Mouse (Mus musculus): Measurements from ENCODE around the gene Neurog1.

Neurog1 gene

DNA sequence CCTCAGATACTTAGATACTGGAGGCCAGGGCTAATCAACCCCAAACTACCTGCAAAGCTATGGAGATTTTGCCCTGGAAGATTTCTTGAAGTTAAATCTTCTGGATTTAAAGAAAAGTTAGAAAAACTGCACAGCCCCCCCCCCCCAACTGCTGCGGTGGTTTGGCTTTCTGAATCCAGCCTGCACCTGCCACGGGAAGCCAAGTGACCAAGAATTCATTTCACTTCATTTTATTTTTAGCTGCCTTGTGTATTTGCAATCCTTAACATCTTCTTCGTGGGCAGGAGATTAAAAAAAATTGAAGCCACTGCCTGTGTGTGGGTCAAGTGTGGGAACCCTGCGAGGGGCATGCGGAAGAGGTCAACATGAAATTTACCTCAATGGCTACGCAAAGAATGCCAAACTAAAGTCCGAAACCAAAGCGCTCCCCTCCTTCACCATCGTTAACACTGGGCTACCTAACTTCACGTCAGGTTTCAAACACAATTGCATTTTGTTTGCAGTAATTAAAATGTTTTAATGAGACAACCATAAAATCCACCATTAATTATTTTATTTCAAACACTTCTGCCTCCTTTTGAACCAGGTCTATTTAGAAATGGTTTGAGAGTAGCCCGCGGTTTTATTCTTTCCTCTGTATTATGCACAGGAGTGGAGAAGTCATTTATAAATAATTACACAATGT is 5.6 kb upstream of the Neurog1 start:
- no peak for DNase-seq

DNA sequence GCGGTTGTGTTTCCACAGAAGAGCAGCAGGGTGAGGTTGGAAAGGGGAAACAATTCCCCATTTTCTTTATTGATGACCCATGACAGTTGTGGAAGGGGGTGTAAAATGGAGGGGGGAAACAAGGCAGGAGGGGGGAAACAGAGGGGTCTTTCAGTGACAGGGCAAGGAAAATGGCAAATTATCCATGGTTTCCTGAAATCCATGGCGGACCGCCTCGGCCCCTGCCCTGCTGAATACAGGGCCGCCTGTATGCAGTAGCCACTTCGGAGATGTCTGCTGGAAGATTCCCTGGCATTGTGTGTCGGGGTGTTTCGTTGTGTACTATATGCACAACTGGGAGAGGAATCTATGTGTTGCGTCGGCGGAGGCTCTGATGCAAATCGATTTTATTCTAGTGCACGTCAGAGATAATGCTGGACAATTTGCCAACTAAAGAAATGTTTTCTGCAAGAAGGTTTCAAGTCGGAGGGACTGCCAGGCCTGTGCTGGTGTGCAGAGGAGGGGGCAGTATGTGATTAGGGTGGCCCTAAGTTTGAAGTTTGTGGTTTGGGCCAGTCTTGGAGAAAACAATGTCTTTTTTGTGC is 4.8 kb upstream of the Neurog1 start:
- DNase-seq, result no peak

DNA sequence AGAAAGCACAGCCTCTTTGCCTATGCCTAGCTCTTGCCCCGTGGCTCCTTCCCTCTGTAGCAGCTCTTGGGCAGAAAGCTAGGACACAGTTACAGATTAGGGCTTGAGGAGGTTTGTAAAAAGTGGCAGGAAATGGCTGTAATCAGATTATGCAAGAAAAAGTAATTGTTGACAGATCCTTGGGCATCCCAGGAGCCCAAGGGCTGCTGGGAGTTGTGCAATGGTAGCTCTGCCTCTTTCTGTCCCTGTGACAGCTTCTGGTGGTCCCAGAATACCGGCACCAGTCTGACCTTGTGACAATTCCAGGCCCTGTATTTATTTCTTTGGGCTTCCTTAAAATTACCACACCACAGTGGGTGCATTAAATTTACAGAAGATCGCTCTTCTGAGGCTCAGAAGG is 1.4 kb upstream of the Neurog1 start:
- DNase-seq, result no peak

DNA sequence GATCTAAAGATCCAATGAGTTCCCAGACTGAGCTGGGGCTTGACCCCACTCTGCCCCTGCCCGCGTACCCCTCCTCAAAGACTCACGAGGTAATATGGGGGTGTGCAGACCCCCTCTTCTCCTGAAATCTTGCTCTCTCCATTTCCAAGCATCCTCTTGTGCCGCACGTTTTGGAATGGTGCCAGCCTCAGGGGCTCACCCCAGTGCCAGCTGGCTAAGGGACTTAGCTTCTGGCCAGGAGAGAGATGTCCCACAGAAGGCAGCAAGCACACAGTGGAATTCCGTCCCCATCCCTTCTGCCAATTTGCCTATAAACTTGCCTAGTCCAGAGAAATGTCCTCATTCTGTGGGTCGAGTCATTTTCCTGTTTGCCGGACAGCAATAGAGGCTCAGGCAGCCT is 820 bp upstream of the Neurog1 start:
- DNase-seq, result no peak

DNA sequence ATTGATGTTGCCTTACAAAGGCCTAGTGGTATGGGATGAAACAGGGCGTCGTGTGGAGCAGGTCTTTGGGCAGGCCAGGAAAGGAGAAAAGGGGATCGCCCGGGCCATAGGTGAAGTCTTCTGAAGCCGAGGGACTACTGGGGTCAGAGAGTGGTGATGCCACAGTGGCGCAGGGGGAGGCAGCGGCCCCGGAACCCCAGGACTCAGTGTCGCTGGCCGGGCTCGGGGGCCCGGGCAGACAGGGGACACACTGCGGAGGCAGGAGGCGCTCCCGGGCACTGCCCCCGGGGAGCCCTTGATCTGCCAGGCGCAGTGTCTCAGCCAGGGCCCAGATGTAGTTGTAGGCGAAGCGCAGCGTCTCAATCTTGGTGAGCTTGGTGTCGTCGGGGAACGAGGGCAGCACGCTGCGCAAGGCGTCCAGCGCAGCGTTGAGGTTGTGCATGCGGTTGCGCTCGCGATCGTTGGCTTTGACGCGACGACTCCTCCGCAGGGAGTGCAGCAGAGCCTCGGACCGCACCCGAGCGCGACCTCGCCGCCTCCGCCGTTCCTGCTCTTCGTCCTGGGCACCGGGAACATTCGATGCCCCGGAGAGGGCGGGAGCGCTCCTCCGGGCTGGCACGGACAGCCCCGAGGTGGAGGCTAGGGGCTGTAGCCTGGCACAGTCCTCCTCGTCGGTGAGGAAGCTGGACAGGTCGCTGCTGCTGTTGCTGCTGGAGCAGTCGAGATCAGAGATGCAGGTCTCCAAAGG is 613 bp downstream of the Neurog1 start:
- DNase-seq, result no peak

DNA sequence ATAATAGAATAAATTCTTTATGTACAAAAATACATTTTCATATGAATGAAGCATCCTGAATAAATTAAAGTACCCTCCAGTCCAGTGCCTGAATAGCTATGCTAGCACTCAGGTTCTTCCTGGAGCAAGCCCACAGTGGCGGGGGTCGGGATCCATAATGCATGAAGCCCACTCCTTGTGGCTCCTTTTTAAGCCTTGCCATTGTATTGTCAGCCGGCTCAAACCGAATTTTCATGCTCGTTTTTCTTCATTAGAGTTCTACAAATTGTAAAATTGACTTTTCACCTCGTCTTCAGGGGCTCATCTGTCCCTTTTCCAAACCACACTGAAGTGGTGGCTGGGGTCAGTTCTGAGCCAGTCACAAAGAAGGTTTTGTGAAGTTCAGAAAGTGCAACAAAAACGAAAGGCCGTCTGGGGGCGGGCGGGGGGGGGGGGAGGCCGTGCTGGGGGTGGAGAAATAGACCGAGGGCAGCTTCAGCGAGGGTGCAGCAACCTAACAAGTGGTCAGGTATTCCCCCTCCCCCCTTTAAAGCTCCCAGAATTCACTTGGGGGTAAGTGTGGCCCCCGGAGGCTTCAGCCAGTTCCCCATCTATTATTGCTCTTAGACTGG is 1.3 kb downstream of the Neurog1 start:
- no peak for DNase-seq

DNA sequence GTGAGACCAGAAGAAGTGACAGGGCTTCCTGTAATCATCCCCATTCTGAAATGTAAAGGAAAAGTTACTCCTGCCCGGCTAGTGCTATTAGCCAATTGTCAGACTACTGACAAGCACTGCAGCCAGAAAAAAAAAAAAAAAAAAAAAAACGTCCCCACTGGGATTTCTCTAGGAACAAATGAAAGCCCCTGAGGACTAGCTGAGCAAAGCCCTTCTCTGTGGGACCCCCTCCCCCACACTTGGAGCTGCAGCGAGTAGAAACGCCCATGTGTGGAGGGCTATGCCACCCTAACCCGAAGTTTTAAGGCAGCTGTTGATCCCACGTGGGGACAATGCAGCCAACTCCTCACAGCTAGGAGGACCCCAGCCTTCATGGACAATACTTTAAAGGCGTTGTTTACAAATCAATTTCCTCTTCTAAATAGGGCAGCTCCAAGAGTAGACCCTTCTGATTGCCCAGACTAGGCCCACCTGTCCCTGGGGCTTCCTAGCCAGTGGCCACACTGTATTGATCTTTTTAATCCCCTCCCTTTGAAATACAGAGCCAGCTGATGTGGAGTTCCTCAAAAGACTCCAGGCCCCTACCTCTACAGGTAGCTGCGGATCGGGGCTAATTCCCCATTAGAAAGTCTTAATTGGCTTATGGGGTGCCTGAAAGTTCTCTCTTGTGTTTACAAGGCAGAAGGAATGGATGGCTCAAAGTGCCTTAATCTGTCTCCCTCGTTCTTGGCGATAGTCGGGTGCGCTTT is 2.2 kb downstream of the Neurog1 start:
- no peak for DNase-seq

DNA sequence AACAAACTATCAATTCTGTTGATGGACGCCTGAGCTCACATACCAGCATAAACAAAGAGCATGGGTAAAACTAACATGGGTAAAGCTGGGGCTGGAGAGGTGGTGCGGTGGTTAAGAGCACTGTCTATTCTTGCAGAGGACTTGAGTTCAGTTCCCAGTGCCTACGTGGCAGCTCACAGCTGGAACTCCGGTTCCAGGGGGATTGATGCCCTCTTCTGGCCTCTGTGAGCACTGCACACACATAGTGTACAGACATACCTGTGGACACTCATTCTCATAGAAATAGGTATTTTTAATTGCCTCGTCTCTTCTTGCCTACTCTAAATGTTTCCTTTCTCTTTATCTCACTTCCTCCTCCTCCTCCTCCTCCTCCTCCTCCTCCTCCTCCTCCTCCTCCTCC is 8.9 kb downstream of the Neurog1 start:
- no peak for DNase-seq

DNA sequence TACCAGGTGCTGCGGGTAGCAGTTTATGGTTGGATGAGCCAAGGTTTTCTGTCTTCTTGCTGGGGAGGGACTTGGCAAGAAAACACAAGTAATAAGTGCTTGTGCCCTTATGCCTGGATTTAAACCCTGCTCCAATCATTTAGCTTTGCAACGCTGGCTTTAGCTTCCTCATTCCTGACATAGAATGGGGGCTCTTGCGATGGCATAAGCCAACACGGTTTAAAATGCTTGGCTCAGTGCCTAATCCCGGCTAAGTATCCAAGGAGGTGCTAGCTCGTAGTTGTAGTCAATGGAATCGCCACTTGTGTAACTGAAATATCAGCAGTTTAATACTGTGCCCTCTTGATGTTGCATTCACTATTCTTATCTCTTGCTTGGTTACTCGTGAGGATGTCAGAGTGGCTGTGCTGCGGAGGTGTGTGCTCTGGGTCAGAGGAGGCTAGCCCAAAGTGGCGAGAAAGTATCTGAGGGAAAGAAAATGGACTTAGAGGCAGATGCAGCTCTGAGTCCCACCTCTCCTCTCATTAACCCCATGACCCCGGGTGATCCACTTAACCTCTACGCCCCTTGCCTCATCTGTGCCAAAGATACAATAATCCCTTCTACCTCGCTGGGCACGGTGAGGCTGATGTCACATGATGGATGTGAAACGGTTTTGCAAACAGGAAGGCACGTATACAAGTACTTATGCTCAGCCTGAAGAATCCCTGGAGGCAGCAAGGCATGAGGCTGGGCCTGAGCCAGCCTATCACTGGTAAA is 11.8 kb downstream of the Neurog1 start:
- DNase-seq, result no peak

DNA sequence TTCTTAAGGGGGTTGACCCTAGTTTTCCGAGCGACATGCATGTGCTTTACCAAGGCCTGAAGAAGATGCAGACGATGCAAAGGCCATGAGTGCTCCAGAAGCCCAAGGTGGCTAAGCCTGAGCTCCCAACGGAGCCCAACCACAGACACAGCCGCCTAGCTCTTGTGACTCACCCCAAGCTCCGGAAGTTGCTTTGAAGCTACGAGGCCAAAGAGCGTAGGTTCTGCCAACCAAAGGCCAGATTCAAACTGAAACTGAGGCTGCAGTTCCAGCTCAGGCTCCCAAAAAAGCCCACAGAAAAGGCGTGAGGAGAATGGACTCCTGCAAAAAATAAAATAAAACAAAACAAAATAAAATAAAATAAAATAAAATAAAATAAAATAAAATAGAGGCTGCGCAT is 14.1 kb downstream of the Neurog1 start:
- DNase-seq, result peak in 1 of 2 experiments; percentile 26

DNA sequence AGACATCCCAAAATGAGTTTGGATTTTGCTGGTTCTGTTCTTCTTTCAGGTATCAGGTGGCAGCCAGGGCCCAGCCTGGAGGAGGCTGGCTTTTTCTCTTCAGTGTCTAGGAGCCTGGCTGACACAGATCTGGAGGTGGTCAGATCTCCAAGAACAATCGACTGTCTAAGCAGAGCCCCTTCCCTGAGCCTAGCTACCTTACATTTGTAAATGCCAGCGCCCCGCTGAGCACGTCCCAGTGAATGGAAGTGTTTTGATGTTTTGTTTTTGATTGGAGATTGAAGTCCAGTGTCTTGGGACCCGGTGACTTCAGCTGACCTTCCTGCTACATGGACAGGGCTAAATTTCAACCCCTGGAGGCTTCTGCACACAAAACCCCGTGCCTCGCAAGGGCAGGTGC is 15.8 kb downstream of the Neurog1 start:
- no peak for DNase-seq

DNA sequence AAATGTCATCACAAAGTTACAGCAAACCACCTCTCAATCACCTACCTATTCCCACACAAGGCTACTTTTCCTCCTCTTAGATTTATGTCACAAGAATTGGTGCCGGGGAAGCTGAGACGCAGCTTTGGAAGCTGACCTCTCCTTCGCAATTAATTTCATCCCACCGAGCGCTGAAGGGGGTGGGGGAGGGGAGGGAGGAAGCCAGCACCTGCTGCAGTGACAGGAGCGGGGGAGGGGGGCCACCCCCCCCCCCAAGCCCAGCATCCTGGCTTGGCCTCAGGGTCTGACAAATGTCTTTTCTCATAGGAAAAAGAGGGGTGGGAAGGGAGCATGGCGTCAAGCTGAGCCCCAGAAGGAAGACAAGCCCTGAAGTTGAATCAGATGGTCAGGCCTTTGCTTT is 23.2 kb downstream of the Neurog1 start:
- DNase-seq, result no peak

DNA sequence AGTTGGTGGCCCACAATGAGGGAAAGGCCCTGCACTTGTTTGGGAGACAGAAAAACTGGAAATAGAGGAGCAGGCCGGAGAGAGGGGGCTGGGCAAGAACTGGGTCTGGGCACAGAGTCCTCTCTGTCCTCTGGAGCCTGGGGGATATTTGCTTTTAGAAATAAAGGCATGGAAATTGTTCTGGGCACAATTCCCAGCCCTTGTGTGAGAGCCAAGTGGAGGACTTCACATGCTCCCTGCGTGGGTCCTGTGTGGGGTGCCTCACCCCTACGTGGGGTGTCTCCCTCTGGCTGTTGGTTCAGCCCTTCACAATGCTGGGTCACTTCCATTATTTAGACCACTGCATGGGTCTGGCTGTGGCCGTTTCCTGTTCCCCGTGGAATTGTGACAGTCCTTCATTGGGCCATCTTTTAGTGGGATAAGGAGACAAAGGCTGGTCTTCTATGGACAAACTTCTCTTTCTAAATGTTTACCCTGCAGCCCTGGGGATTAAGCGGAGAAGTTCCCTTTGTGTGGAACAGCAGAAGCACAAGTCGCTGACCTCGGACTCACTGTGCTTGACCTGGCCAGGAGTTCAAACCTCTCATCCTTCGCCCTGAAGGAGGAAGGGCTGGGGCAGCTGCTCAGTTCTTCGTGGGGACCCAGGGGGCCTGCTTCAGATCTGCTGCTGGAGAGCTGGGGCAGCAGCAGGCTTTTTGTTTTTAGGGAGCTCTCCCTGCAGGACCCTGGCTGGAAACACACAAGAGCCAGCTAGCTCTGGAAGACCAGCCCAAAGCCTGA is 25.6 kb downstream of the Neurog1 start:
- DNase-seq, result no peak

DNA sequence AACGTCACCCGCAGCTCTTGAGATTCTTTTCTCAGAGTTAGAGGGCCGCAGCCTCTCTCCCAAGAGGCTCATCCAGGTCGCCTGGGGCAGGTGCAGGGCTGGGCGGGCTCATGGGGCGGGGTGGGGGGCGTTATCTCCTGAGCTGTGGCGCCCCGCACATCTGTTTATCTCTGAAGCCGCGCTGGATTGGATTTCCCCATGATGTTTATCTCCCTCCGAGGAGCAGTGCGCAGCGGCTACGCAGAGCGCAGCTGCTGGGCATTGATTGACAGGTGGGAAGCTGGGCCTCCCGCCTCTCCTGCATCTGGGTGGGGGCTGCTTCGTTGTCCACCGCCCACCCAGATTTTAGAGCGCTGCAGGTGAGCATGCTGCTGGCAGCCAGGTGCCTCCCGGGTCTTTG is 28.3 kb downstream of the Neurog1 start:
- DNase-seq, result peak in 1 of 2 experiments; percentile 26

DNA sequence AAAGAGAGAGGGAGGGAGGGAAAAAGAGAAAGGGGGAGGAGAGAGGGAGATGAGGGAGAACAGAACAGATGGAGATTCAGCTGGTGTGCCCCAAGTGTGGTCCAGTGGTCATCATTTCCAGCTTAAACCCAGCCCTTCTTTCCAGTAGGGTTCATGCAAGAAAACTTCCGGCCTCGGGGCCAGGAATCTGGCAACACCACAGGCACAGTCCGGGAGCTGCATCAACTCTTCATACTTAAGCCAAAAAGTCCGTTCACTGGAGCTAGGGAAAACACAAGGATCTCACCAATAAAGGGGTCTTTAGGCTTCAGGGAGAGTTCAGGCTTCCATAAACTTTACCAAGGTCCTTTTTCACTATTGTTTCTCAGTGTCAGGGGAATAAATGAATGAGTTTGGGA is 29.1 kb downstream of the Neurog1 start:
- DNase-seq, result no peak

DNA sequence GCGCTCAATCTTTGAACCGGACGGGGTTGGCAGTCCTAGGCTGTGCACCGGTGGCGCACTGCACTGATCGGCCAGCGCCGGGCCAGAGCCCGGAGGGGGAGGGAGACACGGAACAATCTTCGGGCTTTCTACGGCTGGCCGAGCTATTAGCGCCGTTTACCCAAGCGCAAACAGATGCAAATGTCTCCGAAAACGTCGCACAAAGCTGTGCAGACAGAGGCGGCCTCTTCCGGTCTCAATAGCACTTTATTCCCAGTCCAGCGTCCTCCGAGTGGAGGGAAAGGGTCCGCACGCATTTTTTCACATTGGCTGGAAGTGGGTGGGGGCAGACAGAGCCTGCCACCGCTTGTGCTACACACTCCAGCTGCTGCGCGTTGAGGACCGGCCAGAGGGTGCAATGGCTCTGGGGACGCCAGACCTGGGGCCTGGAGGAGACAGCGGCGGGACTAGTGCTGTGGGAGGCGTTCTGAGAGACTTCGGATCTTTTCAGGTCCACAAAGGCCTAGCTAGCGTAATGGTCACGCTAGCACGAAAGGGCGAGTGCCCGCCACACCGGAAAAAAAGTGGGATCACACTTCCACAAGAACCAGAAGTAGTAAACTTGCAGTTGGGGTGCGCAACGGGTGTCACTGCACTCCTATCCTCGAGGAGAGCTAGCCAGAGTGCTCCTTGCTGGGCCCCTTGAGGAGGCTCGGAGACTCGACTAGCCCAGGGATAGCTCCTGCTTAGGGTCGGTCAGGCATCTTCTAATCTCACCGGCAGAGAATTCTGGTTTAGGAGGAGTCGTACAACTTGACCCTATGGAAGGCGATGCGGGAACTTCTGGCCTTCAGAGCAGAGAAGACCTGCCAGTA is 29.7 kb downstream of the Neurog1 start:
- no peak for DNase-seq

DNA sequence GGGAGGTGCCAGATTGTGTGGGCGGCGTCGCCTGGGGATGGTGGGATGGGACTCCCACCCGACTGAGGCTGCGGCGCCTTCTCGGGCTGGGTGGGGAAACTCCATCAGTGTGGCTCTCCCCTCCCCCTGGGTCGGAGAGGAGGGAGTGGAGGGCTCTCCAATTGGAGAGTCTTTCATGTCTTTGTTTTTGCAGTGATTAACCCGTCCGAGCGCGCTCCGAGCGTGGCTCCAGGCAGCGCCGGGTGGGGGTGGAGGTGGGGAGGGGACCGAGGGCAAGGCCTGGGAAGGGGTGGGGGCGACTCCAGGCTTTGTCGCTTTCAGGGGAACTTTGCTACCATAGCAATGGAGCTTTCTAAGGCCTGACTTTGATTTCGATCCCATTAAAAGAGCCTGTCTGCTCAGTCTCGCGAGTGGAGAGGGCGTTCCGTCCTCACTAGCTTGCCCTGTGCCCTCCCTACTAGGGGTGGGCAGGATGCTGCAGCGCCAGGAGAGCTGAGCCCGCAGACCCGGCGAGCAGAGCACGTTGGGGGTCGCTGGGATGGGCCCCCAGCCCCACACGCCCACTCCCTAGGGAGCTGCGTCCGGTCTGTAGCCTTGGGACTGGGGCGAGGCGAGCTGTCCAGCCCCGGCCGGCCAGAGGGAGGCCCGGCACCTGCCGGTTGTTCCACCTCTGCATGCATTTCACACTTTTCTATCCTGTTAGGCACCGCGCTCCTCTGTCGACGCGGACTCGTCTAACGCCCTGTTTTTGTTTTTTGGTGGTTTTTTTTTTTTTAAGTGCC is 30.6 kb downstream of the Neurog1 start:
- DNase-seq, result no peak

DNA sequence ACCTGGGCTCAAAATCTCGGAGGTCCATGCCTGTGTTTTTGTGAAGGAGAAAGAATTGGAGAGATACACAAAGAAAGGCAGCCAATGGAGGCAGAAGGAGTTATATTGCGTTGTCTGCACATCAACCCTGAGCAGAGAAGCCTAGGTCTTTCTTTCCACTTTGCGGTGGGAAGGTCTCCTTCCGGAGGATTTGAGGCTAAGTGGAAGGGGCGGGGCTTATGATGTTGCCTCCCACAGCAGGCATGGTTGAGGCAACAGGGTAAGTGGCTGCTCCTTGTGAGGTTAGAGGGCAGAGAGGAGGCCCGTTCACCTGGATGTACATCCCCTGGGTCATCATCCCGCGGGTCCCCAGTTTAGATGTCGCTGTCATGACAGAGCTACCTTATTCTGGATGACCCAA is 32.7 kb downstream of the Neurog1 start:
- no peak for DNase-seq

DNA sequence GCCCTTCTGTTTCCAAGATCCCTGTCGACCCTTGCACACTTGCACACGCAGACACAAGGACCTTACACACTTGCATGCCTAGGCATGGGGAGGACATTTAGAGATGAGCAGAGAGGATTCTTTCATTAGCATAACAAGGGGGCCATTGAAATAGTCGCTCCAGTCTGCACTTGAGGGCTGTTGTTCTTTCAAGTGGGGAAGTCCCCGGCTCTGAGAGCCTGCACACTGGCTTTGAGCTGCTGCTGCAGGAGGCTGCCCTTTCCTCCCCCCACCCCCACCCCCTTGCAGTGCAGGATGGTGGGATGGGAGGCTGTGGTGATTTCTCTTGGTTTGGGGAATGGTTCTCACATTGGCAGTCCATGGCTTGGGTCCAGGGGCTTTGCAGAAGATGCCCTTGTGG is 35.9 kb downstream of the Neurog1 start:
- DNase-seq, result no peak

DNA sequence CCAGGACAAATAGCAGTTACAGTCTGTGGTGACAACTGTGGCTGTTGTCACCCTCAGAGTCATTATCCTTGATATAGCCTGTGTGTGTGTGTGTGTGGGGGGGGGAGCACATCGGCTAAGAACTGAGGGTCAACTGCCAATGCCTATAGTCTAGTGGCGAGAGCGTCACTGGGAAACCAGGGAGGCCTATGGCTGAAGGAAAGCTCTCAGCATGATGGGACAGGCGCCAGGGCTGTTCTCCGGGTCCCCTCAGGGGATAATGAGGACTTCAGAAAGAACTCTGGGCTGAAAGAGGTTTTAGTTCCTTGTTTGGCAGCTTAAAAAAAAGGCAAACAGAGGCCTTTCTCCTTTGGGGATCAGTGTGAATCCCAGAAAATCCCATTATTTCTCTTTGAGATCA is 37.3 kb downstream of the Neurog1 start:
- no peak for DNase-seq

Data from thymus, adult 18-20 months (tissue).